Mouse (Mus musculus) embryo, embryonic 11.5 days (tissue): ENCODE results near the gene Cnot8.
"Not testable (repeated sequence)": the region's sequence is repeated elsewhere in the genome, so short reads cannot be mapped to it uniquely, and the experiment has no call there.

Experiments used
- DNase-seq: peaks from one replicate; pipeline ENCODE4 v3.0.0-alpha.2; 2012; ENCODE audit warnings: low read depth, low spot score

The Cnot8 gene

GRCm38 (mm10) chr11:58103697-58104306 lies at the start of gene Cnot8:
Gene Cnot8, plus strand, starts transcription at chr11:58104153.
- DNase-seq = peak; percentile 98

- DNase-seq = peak; percentile 20
Measured at GRCm38 (mm10) chr11:58057455-58057854, 46.5 kb upstream of the Cnot8 start.

- not testable (repeated sequence) for DNase-seq
Measured at GRCm38 (mm10) chr11:58059752-58060151, 44.2 kb upstream of the Cnot8 start.

GRCm38 (mm10) chr11:58061218-58061617 lies 42.7 kb upstream of the Cnot8 start:
- not testable (repeated sequence) for DNase-seq

GRCm38 (mm10) chr11:58062586-58062985 lies 41.4 kb upstream of the Cnot8 start:
- DNase-seq = no peak

- DNase-seq = no peak
Measured at GRCm38 (mm10) chr11:58065025-58065424, 38.9 kb upstream of the Cnot8 start.

- DNase-seq = no peak
Measured at GRCm38 (mm10) chr11:58072978-58073377, 31.0 kb upstream of the Cnot8 start.

GRCm38 (mm10) chr11:58077270-58077669 lies 26.7 kb upstream of the Cnot8 start:
- no peak for DNase-seq

- no peak for DNase-seq
Measured at GRCm38 (mm10) chr11:58081716-58082115, 22.2 kb upstream of the Cnot8 start.

GRCm38 (mm10) chr11:58092541-58092940 lies 11.4 kb upstream of the Cnot8 start:
- no peak for DNase-seq

GRCm38 (mm10) chr11:58093021-58093528 lies 10.9 kb upstream of the Cnot8 start, which contains the start of gene Gm12248:
Gene Gm12248, minus strand, starts transcription at chr11:58093134.
- DNase-seq = no peak

GRCm38 (mm10) chr11:58094766-58095165 lies 9.2 kb upstream of the Cnot8 start:
- no peak for DNase-seq

GRCm38 (mm10) chr11:58095561-58095960 lies 8.4 kb upstream of the Cnot8 start:
- DNase-seq = no peak

- DNase-seq = no peak
Measured at GRCm38 (mm10) chr11:58096160-58096559, 7.8 kb upstream of the Cnot8 start.

- no peak for DNase-seq
Measured at GRCm38 (mm10) chr11:58096821-58097620, 6.9 kb upstream of the Cnot8 start.

GRCm38 (mm10) chr11:58097621-58098365 lies 6.2 kb upstream of the Cnot8 start:
- DNase-seq = no peak

- not testable (repeated sequence) for DNase-seq
Measured at GRCm38 (mm10) chr11:58098366-58098720, 5.6 kb upstream of the Cnot8 start.

GRCm38 (mm10) chr11:58100006-58100405 lies 3.9 kb upstream of the Cnot8 start:
- no peak for DNase-seq

GRCm38 (mm10) chr11:58101194-58101720 lies 2.7 kb upstream of the Cnot8 start:
- no peak for DNase-seq

GRCm38 (mm10) chr11:58102146-58102545 lies 1.8 kb upstream of the Cnot8 start:
- DNase-seq = no peak

- DNase-seq = no peak
Measured at GRCm38 (mm10) chr11:58102581-58103343, 1.2 kb upstream of the Cnot8 start.
